Mouse (Mus musculus) C2C12 (cell line): Measurements from ENCODE around the gene Pi4ka.

Experiments used
- CTCF ChIP-seq: IDR thresholded peaks from one replicate; pipeline ENCODE4 v1.5.1; 2011; ENCODE audit not compliant: control insufficient read depth, insufficient read depth, insufficient read length
- MAX ChIP-seq: IDR thresholded peaks from one replicate; pipeline ENCODE4 v1.6.1; 2011; ENCODE audit warnings: mild to moderate bottlenecking, control low read depth
- MYOD1 ChIP-seq: IDR thresholded peaks from one replicate; pipeline ENCODE4 v1.6.1; 2011; ENCODE audit warnings: low read depth; ENCODE audit not compliant: control insufficient read depth, insufficient read length
- USF1 ChIP-seq: IDR thresholded peaks from one replicate; pipeline ENCODE4 v1.6.1; 2011; ENCODE audit warnings: low read depth, mild to moderate bottlenecking, control low read depth, moderate library complexity

- no peak for TF ChIP-seq CTCF
- no peak for TF ChIP-seq MAX
- TF ChIP-seq MYOD1: no peak
- no peak for TF ChIP-seq USF1
These were observed 130.4 kb downstream of the Pi4ka start, which contains the start of gene Tmem191c for GRCm38 (mm10) chr16:17275721-17276120.
